Mouse (Mus musculus) heart, adult 2 months (tissue): ENCODE data around the gene Adprm.

Experiments
- CTCF ChIP-seq: fragments of 200-600 bp; IDR thresholded peaks from 2 replicates; pipeline ENCODE4 v1.8.1; 2022; ENCODE audit warnings: antibody characterized with exemption, mild to moderate bottlenecking, moderate library complexity
- EP300 ChIP-seq: fragments of 200-500 bp; IDR thresholded peaks from 2 replicates; pipeline ENCODE4 v1.6.1; 2011; ENCODE audit warnings: low read depth, low read length, control low read depth; ENCODE audit not compliant: insufficient read depth
- POLR2A ChIP-seq: fragments of 200-500 bp; IDR thresholded peaks from 2 replicates; pipeline ENCODE4 v1.6.1; 2011; ENCODE audit warnings: mild to moderate bottlenecking, low read depth, low read length, control low read depth; ENCODE audit not compliant: insufficient read depth

- TF ChIP-seq EP300 (no peak), POLR2A (no peak), CTCF (no peak)
Measured at GRCm38 (mm10) chr11:67082188-67082587, 29.8 kb upstream of the Adprm start.
